Mouse (Mus musculus): ENCODE measurements around the gene Emilin1.

DNA sequence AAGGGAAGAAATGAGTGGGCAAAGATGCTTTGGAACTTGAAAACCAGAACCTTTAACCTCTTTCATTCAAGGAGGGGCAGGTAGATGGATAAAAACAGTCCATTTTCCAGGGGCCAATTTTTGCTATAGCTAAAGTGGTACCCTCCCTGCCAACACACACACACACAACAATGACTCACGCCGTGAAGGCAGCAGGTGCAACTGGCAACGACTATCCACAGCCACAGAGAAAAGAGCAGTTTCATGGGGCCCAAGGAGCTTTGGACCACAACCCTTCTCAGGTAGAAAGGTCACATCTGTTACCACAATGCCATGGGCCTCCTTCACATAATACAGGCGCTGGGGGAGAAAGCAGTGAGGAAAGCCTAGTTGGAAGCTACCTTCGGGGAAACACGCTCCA is 42.5 kb downstream of the Emilin1 start:
- TF ChIP-seq CTCF (conservative IDR thresholded peaks at IDR 0.05; ENCODE audit: low read length) (no peak), POU5F1 (IDR thresholded peaks at IDR 0.05; ENCODE audit: borderline replicate concordance, low read length) (no peak)

Data from E14TG2a.4 (cell line).